Mouse (Mus musculus) hematopoietic stem cell, adult 5-6 weeks (primary cell): ENCODE measurements around the gene Cactin. TPM values are rescaled to one million over a fixed set of nuclear protein-coding genes. Genes with fewer than 3 reads are reported as not detected.

Experiments used
- ATAC-seq, 2 experiments: fragments of 125-278 bp in 1 of 2; replicated peaks in 1 of 2; 2 replicates each; pipeline ENCODE4 v1.8.0; 2016 to 2017; ENCODE audit warnings: inconsistent platforms in 2 of 2, mild to moderate bottlenecking in 2 of 2, moderate number of reproducible peaks in 2 of 2, low read depth in 1 of 2, moderate TSS enrichment in 1 of 2; ENCODE audit not compliant: low FRiP score in 2 of 2, poor library complexity in 2 of 2, severe bottlenecking in 2 of 2, insufficient read depth in 1 of 2, low TSS enrichment in 1 of 2
- total RNA-seq: library from RNA; stranded (forward); fragments of 172-1452, 232-1000 nt; gene quantifications from 2 replicates; pipeline ENCODE4 v1.2.3, GENCODE M21; 2017

The Cactin gene
- total RNA-seq, 1 experiment from 2014 or later: 25.7 TPM

DNA sequence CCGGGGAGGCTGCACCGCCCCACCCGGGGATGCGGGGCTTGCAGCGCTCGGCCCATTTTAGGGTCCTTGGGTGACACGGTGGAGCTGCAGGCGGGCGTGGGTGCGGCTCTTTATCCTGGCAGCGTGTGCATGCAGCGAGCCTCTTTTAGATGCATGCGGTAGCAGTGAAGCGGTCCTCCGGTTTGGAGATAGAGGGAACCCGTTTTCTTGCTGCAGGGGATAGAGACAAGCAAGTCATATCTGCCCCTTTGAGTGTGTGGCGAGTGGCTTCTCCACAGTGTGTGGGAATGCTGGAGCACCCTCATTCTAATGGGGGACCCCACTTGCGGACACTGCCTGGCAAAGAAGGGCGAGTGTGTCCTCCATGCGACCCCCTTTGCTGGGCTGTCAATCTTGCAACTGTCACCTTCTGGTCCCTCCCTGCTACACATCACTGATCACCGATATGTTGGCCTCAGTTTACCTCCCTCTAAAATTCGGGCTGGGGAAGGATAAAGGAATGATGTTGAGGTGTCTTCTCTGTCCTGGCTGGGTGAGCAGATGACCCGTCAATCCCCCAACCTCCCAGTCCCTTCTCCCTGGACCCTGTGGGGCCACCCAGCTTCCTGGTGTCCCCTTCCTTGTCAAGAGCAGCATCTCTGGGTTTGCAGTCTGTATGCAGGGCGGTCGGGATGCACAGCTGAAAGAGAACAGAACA, 27.4 kb upstream of the Cactin start:
- ATAC-seq: no peak

DNA sequence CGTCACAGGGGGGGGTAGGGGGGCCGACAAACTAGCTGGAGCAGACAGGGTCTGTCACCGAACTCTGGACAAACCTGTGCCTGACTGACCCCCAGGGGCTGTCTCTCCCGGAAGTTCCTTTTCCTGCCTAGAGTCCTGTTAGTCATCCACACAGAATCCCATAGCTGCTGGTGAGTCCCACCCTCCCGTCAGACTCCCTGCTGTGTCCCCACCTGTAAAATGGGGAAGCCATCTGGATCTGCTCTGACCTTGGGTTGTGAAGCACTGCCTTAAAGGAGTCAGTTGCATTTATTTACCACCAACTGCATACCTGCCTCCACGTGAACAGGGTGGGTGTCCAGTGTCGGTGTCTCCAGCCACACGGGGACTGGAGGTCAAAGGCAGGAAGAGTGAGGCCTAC, 26.5 kb upstream of the Cactin start:
- no peak for ATAC-seq

DNA sequence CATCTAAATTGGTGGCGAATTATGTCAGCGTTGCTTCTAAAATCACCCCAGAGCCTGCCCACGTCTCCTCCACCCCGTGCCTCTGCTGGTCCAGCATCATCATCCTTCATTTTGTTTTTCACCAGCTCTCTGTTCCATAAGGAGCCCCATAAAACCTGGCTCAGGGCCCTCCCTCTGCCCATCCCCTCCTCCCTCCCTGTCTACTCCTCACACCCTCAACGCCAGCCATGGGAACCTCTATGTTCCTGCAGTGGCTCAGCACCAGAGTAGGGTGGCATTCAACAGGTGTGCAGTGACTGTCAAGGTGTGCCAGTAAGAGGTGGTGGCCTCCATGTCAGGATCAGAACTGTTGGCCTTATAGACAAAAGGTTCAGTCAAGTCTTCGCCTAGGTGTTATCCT, 25.7 kb upstream of the Cactin start:
- ATAC-seq: no peak

DNA sequence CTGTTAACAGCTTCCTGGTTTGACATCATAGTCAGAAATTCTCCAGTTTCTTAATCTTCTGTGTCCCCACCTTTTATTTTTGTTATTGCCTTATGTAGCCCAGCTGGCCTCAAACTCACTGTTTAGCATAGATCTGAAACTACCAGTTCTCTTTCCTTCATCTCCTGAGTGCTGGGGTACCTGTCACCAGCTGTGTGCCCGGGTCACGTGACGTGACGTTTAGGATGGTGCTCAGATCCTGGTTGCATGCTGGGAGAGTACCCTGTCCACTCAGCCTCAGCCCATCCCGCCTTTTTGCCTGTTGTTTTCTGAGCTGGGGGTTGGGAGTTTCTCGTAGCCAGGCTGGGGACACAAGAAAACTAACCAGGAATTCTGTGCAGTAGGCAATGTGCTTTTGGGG, 23.7 kb upstream of the Cactin start:
- ATAC-seq: no peak

DNA sequence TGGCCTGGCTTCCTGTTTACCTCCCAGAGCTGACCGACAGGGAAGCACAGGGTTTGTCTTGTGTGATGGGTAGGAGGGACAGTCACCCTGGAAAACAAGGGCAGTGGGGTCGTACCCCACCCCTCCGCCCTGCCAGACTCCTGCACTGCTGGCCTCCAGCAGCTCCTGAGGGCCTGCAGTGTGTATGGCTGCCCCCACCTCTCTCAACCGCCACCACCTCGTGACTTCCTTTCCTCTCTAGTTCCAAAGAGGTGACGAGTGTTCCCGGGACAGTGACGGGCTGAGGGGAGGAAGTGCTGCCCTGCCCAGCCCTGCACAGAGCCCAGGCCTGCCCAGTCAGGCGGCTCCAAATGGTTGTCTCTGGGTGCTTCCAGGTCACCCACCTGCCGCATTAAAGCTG, 23.1 kb upstream of the Cactin start:
- peak; percentile 55 to 68 for ATAC-seq

DNA sequence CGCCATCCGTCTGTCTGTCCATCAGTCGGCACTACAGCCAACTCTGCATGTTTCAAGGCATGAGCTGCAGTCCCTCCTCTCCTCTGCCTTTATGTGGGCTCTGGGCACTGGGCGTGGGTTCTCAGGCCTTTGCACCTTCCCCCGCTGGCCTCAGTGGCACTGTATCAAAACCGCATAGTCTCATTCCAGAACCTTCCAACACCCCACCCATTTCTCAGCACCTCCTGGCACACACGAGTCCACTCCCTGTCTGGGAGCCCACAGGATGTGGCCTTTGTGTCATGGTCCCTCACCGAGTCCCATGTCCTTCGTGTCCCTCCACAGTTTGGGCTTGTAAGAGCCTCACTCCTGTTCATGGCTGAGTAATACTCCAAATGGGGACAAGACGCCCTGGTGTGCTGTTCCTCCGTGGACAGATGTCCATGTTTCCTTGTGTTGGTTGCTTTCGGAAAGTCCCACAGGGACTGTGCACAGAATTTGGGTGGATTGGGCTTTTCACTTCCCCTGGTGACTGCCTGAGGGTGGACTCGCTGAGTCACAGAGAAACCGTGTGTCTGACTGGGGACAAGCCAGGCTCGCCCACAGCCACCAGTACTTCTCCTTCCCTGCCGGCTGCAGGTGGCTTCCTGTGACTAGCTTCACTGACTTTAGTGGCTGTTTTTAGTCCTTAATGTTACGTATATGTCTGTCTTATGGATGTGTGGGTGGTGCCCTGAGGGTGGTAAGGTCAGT, 22.4 kb upstream of the Cactin start:
- ATAC-seq: peak; percentile 74 to 82

DNA sequence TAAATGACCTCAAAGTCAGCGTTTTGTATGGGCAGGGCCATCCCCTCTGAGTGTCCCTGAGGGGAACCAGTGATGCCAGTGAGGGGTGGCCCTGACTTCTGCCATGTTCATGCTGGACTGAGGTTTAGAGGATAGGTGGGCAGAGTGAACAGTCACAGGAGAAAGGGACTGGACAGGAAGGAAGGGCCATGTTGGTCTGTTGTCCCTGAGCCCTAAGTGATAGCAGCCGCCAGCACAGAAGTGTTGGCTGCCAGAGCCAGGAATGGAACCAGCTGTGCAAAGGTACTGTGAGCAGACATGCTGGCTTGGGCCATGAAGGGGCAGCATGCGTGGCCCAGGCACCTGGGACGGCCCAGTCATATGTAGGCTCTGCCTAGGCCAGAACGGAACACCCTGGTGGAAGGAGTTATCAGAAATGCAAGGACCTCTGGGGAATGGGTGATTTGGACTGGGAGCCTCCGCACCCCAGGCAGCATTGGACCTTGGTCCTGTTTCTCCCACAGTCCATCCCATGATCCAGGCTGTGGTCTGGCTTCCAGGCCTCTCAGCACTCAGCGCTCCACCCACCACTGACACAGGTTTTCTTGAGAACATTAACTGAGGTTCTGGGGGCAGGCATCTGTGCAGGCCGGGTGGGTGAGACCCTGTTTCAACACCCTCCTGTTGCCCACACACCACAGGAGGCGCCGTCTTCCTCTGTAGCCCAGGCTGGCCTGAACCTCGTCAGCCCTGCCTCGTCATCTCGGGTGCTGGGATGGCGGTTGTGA, 21.1 kb upstream of the Cactin start:
- ATAC-seq: no peak

DNA sequence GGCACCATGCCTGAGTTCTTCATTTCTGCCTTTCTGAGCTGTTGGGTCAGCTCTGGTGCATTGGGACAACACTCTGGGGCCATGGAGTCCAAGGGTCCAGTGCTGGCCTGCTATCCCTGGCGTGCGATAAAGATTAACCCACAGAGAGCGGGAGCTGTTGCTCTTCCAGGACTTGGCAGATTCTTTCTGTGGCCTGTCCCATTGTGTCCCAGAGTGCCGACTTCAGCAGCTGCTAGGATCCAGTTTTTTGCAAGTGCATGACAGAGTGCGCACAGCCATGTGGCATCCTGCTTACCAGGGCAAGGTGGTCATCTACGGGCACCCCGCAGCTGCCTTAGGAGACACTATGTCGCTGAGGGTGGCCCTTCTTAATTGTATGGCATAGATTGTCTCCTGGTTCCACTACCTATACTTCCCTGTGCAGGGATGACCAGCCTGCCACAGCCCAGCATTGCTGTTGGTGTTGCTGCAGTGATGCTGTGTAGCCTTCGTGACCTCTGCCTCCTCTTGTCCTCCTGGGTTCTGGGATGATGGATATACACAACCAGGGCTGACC, 20.5 kb upstream of the Cactin start:
- no peak for ATAC-seq

DNA sequence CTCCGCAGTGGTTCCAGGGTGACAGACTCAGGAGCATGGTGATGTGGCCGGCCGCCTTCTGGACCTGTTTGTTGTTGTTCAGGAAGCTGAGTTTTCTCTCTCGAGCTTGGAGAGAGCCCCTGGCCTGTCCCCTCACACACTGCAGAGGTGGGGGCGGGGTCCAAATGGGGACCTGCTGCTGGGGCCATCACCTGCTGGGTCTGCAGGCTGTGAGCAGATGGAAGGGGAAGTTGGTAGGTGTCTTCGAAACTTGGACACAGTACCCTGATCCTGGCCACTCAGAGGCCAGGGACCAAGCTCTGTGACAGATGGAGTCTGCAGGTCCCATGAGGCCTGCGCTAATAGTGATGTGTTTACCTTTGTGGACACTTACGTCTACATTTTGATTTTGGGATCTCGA, 19.6 kb upstream of the Cactin start:
- ATAC-seq: no peak

DNA sequence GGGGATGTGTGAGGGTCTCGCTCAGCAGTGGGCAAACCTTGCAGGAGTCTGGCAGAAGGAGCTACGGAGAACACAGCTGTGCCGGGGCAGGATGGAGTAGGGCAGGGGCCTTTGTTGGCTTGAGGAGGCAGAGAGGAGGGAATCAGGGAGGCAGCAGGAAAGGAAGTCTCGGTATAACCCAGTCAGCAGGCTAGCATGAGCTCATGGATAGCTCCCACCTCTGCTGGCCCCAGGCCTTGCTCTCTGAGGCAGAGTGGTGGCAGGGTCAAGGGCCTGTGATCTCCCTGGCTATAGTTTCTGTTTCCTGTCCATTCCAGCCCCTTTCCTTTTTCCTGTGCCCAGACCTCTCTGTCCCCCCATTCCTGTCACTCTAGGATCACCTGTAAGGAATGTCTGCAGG, 18.6 kb upstream of the Cactin start:
- no peak for ATAC-seq

DNA sequence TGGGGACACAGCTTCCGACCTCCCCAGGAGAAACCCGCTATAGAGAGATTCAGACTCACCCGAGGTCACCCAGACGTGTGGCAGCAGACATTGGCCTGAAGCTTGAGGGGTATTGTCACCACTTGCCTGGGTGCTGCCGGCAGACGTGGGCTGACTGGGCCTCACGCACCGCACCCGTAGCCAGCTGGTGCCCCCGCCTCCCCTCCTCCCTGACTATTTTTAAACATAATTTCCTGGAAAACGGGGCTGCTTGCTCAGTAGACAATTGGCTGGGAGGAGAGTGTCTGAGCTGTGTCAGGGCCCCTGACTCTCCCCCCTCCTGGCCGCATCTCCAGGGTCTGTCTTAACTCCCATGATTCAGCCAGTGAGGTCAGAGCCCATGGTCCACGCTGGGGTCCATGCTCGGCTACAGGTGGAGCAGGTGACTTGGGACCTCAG, 18.1 kb upstream of the Cactin start:
- ATAC-seq: no peak

DNA sequence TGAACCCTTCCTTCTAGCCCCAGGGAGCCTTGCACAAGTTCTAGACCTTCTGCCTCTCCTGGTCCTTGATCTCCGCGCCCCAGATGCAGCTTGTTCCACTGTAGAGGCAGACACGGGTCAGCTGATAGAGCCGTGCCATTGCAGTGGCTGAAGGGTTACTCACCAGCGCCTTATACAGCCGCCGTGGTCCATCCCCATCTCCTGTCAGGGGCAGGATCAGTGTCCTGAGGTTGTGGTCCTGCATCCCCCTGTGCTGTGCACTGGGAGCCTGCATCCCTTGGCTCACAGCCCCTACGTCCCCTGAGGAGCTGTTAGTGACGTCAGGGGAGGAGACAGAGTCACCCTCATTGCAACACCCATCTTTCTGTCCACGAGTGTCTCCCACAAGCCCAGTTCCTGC, 17.6 kb upstream of the Cactin start:
- no peak for ATAC-seq

DNA sequence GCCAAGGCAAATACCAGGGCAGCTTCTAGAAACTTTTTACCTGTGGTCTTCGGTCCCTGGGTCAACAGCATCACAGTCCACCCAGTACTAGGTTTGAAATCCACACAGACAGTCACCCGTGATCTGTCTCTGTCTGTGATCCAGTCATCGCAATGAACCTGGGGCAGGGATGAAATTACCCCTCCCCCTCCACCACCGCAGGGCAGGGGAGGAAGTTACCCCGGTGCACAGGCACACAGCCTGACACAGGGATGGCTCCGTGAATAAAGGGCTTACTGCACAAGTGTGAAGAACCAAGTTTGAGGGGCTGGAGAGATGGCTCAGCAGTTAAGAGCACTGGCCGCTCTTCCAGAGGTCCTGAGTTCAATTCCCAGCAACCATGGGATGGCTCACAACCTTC, 17.1 kb upstream of the Cactin start:
- ATAC-seq: 0 out of 4 replicates have a peak, but pooled peaks have one; percentile 33 to 34

DNA sequence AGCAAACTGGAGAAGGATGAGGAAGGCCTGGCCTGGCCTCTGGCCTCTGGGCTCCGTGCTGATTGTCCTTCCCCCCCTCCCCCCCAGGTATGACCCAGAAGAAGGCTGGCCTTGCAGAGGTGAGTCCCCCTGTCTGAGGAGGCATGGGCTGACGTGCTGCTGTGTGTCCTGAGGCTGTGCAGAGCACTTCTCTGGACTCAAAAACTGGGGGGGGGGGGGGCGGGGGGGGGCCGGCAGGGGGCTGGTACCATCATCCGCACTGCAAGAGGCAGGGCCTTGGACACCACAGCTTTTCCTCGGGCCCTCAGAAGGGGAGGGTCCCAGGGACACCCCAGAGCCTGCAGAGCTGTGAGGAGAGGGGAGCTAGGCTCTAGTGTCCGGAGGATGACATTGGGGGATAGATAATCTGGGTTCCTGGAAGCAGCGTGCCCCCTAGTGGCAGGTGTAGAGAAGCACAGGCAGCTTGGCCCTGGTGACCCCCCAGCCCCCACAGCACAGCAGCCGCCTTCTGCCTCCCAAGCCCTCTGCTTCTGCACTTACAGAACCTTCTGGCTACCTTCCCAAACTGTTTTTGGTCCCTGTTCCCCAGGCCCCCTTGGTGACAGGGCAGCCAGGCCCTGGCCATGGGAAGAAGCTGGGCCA, 16.2 kb upstream of the Cactin start:
- peak; percentile 61 to 63 for ATAC-seq

DNA sequence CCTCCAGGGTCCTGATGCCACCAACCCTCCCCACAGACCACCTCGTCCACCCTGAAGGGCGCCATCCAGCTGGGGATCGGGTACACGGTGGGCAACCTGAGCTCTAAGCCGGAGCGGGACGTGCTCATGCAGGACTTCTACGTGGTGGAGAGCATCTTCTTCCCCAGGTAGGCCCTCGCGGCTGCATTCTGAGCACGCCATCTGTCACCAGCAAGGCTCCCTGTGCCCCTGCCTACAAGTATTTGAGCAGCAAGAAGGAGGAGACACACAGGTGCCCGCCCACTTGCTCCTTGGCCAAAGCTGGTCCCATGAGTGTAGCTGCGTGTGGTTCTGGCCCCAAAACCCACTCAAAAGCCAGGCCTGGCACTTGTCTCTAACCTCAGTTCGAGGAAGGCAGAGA, 15.2 kb upstream of the Cactin start:
- no peak for ATAC-seq

DNA sequence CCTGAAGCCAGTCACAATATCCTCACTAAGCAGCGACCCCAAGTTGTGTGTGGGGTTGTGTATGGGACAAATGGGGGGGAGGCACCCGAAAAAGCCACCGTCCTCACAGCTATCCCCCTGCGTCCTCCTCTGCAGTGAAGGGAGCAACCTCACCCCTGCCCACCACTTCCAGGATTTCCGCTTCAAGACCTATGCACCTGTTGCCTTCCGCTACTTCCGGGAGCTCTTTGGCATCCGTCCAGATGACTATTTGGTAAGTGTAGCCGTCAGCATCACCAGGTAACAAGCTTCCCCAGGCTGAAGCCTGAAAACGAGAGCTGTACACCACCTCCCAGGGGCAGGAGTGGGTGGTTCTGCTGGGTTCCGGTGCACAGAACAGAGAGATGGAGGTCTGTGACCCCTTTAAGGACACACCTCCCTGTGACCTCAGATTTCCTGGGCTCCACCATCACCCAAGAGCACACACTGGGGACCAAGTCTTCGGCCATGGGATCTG, 14.7 kb upstream of the Cactin start:
- ATAC-seq: no peak

DNA sequence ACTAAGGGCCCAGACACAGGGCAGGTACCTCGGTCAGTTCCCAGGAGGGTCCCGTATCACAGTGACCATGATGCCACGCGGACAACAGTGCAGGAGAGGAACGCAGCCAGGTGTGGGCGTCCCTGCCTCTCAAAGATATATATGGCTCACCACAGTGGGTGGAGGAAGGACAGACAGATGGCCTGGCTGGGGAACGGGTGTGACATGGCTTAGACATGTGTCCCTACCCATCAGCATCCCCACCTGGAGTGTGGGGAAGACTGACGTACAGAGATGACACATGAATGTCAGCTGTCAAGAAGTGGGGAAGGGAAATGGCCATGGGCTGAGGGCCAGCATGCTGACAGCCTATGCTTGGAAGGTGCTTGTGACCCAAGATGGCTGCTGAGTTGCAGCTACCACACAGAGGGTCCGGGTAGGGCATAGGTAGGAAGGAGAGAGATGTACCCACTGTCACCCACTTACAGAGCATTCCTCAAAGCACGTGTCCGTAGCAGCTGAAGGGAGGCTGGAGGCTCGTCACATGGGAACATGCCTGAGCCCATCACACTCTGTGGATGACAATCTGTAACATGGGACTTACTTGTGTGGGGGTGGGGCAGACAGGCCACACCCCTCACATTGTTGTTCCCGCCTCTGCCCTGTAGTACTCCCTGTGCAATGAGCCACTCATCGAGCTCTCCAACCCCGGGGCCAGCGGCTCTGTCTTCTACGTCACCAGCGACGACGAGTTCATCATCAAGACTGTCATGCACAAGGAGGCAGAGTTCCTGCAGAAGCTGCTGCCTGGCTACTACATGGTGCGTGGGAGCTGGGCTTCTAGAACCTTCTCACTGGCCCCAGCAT, 13.8 kb upstream of the Cactin start:
- no peak for ATAC-seq
